Mouse (Mus musculus) MEL (cell line): ENCODE measurements around the gene Cltc.

Experiments
- CTCF ChIP-seq, 3 experiments: IDR thresholded peaks in 2 of 3; conservative IDR thresholded peaks in 1 of 3; 2 replicates each; pipeline ENCODE4 v1.5.1; 2011 to 2012; ENCODE audit warnings: low read length in 3 of 3, low read depth in 2 of 3, mild to moderate bottlenecking in 2 of 3, improper control_type of control experiment in 1 of 3, inconsistent platforms in 1 of 3, mixed read lengths in 1 of 3, moderate library complexity in 1 of 3; ENCODE audit not compliant: control insufficient read depth in 1 of 3, insufficient read depth in 1 of 3, poor library complexity in 1 of 3, severe bottlenecking in 1 of 3
- ETS1 ChIP-seq: IDR thresholded peaks from 2 replicates; pipeline ENCODE4 v1.6.1; 2012; ENCODE audit warnings: low read depth, mild to moderate bottlenecking, inconsistent platforms, low read length, improper control_type of control experiment, moderate library complexity
- GATA1 ChIP-seq: IDR thresholded peaks from 2 replicates; pipeline ENCODE4 v1.6.1; 2011; ENCODE audit warnings: low read depth, low read length, improper control_type of control experiment
- JUND ChIP-seq: IDR thresholded peaks from 2 replicates; pipeline ENCODE4 v1.6.1; 2011; ENCODE audit warnings: low read depth, mild to moderate bottlenecking, improper control_type of control experiment, low read length
- MAX ChIP-seq: IDR thresholded peaks from 2 replicates; pipeline ENCODE4 v1.6.1; 2011; ENCODE audit warnings: low read length, improper control_type of control experiment
- NRF1 ChIP-seq: IDR thresholded peaks from 2 replicates; pipeline ENCODE4 v1.6.1; 2014; ENCODE audit warnings: low read depth, mild to moderate bottlenecking, inconsistent platforms, low read length, improper control_type of control experiment, moderate library complexity; ENCODE audit not compliant: poor library complexity, insufficient read depth, severe bottlenecking
- POLR2A ChIP-seq, 2 experiments: IDR thresholded peaks; 2 replicates each; pipeline ENCODE4 v1.6.1; 2011 to 2012; ENCODE audit warnings: low read length in 2 of 2, mild to moderate bottlenecking in 2 of 2, control low read depth in 1 of 2, improper control_type of control experiment in 1 of 2, low read depth in 1 of 2, moderate library complexity in 1 of 2; ENCODE audit not compliant: control insufficient read depth in 1 of 2, insufficient read depth in 1 of 2, poor library complexity in 1 of 2
- POLR2AphosphoS2 ChIP-seq: IDR thresholded peaks from 2 replicates; pipeline ENCODE4 v1.6.1; 2011; ENCODE audit warnings: low read length, improper control_type of control experiment
- POLR2AphosphoS5 ChIP-seq: IDR thresholded peaks from 2 replicates; pipeline ENCODE4 v1.6.1; 2012; ENCODE audit warnings: low read depth, borderline replicate concordance, mild to moderate bottlenecking, inconsistent platforms, low read length, moderate library complexity, mixed read lengths
- RCOR1 ChIP-seq: IDR thresholded peaks from 2 replicates; pipeline ENCODE4 v1.6.1; 2012; ENCODE audit warnings: low read depth, mild to moderate bottlenecking, inconsistent platforms, low read length, improper control_type of control experiment
- SMC3 ChIP-seq: IDR thresholded peaks from 2 replicates; pipeline ENCODE4 v1.6.1; 2011; ENCODE audit warnings: low read depth, low read length, improper control_type of control experiment
- USF1 ChIP-seq: IDR thresholded peaks from 2 replicates; pipeline ENCODE4 v1.6.1; 2014; ENCODE audit warnings: low read depth, mild to moderate bottlenecking, inconsistent platforms, low read length, improper control_type of control experiment, moderate library complexity

DNA sequence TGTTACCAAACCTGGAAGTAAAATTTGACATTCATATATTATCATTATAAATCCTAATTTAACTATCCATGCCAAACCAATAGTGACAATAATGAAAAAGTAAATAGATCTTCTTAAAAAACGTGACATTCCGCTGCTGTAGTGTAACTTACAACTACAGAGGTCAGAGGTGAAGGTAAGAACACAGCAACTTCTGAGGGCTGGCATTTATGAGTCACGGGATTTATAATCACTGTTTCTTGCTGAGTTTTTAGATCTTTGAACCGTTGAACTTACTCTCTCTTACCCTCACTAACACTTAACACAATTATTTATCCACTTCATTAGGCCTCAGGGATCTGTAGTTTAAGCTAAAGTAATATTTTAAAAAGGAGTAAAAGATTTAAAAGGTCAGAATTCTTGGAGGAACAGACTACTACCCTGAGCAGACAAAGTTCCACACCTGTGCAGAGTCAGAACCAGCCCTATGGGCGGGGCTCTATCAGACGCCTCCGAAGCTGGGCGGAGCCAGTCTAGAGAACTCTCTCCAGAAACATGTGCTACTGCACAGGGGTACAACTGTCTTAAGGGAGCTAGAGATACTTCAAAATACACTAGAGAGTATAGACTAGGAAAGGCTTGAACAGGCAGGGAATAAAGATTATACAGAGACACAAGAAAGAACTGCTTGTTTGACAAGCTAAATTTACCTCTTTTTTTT lies 19.9 kb downstream of the Cltc start:
- TF ChIP-seq POLR2AphosphoS5 (no peak), CTCF (IDR thresholded peaks at IDR 0.05 in 2 of 3, conservative IDR thresholded peaks at IDR 0.05 in 1 of 3; ENCODE audit: control insufficient read depth in 1 of 3, insufficient read depth in 1 of 3, low read depth in 2 of 3, low read length in 3 of 3, poor library complexity in 1 of 3, severe bottlenecking in 1 of 3) (no peak), POLR2A (IDR thresholded peaks at IDR 0.05; ENCODE audit: control insufficient read depth in 1 of 2, insufficient read depth in 1 of 2, low read depth in 1 of 2, low read length in 2 of 2, poor library complexity in 1 of 2) (no peak), GATA1 (no peak), RCOR1 (no peak), MAX (no peak), JUND (no peak), ETS1 (no peak), POLR2AphosphoS2 (no peak), SMC3 (no peak), NRF1 (no peak), USF1 (no peak)
